Mouse (Mus musculus): ENCODE measurements at regions not wholly inside any gene's neighbourhood (a gene's known extent, or its start where the extent isn't known, plus 50 kb on each side); places are given as distances from the start of the nearest gene placed in this dataset.

- H3K79me2 ChIP-seq (replicated peaks; ENCODE audit: control insufficient read depth, extremely low read depth, insufficient read depth, poor library complexity, severe bottlenecking), result no peaks in the 10 kb centered on the region
- H3K27me3 ChIP-seq (replicated peaks), result peaks cover 32% of the 10 kb centered on the region
- in situ Hi-C loops (cut with MboI; ENCODE audit: low pct_ligation_motif_present, low pct_unique_long_range_greater_than_20kb, low sequenced_read_pairs) (no loop called here), dilution Hi-C loops (cut with MboI; ENCODE audit: extremely low pct_ligation_motif_present, extremely low pct_unique_long_range_greater_than_20kb, low sequenced_read_pairs) (no loop called here)
- no peak for DNase-seq (ENCODE audit: extremely low read depth)
- no peak for TF ChIP-seq USF2 (conservative IDR thresholded peaks at IDR 0.05; ENCODE audit: low read depth, low read length)
- no peak for TF ChIP-seq ELF1 (IDR thresholded peaks at IDR 0.05; ENCODE audit: low read depth, low read length)
- no peak for TF ChIP-seq NRF1 (IDR thresholded peaks at IDR 0.05; ENCODE audit: low read depth, low read length)
- no peak for TF ChIP-seq EP300 (IDR thresholded peaks at IDR 0.05; ENCODE audit: low read length)
- no peak for TF ChIP-seq ZNF384 (IDR thresholded peaks at IDR 0.05; ENCODE audit: low read depth, low read length)
- TF ChIP-seq JUN (IDR thresholded peaks at IDR 0.05; ENCODE audit: insufficient read depth, low read depth, low read length), result no peak
- TF ChIP-seq RAD21 (IDR thresholded peaks at IDR 0.05; ENCODE audit: low read depth, low read length), result no peak
- TF ChIP-seq JUND (conservative IDR thresholded peaks at IDR 0.05; ENCODE audit: low read depth, low read length), result no peak
- TF ChIP-seq PAX5 (IDR thresholded peaks at IDR 0.05; ENCODE audit: low read length), result no peak
- TF ChIP-seq HCFC1 (IDR thresholded peaks at IDR 0.05; ENCODE audit: low read depth, low read length), result no peak
- TF ChIP-seq NELFE (IDR thresholded peaks at IDR 0.05; ENCODE audit: low read depth, low read length), result no peak
- no peak for TF ChIP-seq USF1 (IDR thresholded peaks at IDR 0.05; ENCODE audit: low read depth, low read length)
- H3K4me3 ChIP-seq (replicated peaks in 1 of 3; ENCODE audit: low read depth in 2 of 3, low read length in 2 of 3, poor library complexity in 1 of 3), result no peak overlapping the region
- H3K4me1 ChIP-seq (ENCODE audit: control insufficient read depth in 1 of 2, insufficient read depth in 2 of 2), result no peaks in the 10 kb centered on the region
- no peak overlapping the region for H3K27ac ChIP-seq (ENCODE audit: insufficient read depth, low read depth)
- H3K36me3 ChIP-seq (replicated peaks in 1 of 2; ENCODE audit: control insufficient read depth in 1 of 2, insufficient read depth in 1 of 2, low read length in 1 of 2), result no peaks in the 10 kb centered on the region
- no peak overlapping the region for H3K9ac ChIP-seq (ENCODE audit: insufficient read depth, low read depth)
- no peak overlapping the region for H3K4me2 ChIP-seq (ENCODE audit: insufficient read depth, low read depth, poor library complexity, severe bottlenecking)
- H3K9me3 ChIP-seq (replicated peaks; ENCODE audit: low read length), result no peaks in the 10 kb centered on the region
Measured at GRCm38 (mm10) chr8:96100817-96101216, 212.5 kb upstream of the Got2 start.

- no peak overlapping the region for H3K4me2 ChIP-seq (ENCODE audit: insufficient read depth, low read depth, poor library complexity, severe bottlenecking)
- no peak for DNase-seq (ENCODE audit: extremely low read depth)
- TF ChIP-seq NRF1 (IDR thresholded peaks at IDR 0.05; ENCODE audit: low read depth, low read length) (no peak), ZKSCAN1 (IDR thresholded peaks at IDR 0.05; ENCODE audit: borderline replicate concordance, low read depth, low read length) (no peak), POLR2AphosphoS2 (IDR thresholded peaks at IDR 0.05; ENCODE audit: low read depth, low read length) (no peak), POLR2A (IDR thresholded peaks at IDR 0.05; ENCODE audit: low read depth, low read length) (no peak), MEF2A (IDR thresholded peaks at IDR 0.05; ENCODE audit: borderline replicate concordance, low read depth, low read length) (no peak), EP300 (IDR thresholded peaks at IDR 0.05; ENCODE audit: low read length) (no peak), CTCF (conservative IDR thresholded peaks at IDR 0.05 in 1 of 2, IDR thresholded peaks at IDR 0.05 in 1 of 2; ENCODE audit: low read depth in 2 of 2, low read length in 2 of 2) (no peak), TBP (conservative IDR thresholded peaks at IDR 0.05; ENCODE audit: low read depth, low read length) (no peak), GABPA (IDR thresholded peaks at IDR 0.05; ENCODE audit: insufficient replicate concordance, low read depth, low read length) (no peak), E2F4 (IDR thresholded peaks at IDR 0.05; ENCODE audit: insufficient replicate concordance, low read depth, low read length) (no peak), KAT2A (IDR thresholded peaks at IDR 0.05; ENCODE audit: insufficient replicate concordance, low read length) (no peak), JUND (conservative IDR thresholded peaks at IDR 0.05; ENCODE audit: low read depth, low read length) (no peak), SIN3A (IDR thresholded peaks at IDR 0.05; ENCODE audit: low read length) (no peak), USF1 (IDR thresholded peaks at IDR 0.05; ENCODE audit: low read depth, low read length) (no peak), USF2 (conservative IDR thresholded peaks at IDR 0.05; ENCODE audit: low read depth, low read length) (no peak), IRF4 (IDR thresholded peaks at IDR 0.05; ENCODE audit: low read depth, low read length) (no peak)
- H3K9ac ChIP-seq (ENCODE audit: insufficient read depth, low read depth), result no peak overlapping the region
- no peak overlapping the region for H3K4me3 ChIP-seq (replicated peaks in 1 of 3; ENCODE audit: low read depth in 2 of 3, low read length in 2 of 3, poor library complexity in 1 of 3)
- no peaks in the 10 kb centered on the region for H3K9me3 ChIP-seq (replicated peaks; ENCODE audit: low read length)
- dilution Hi-C loops (cut with MboI; ENCODE audit: extremely low pct_ligation_motif_present, extremely low pct_unique_long_range_greater_than_20kb, low sequenced_read_pairs), result no loop called here
- H3K4me1 ChIP-seq (ENCODE audit: control insufficient read depth in 1 of 2, insufficient read depth in 2 of 2), result no peaks in the 10 kb centered on the region
- in situ Hi-C loops (cut with MboI; ENCODE audit: low pct_ligation_motif_present, low pct_unique_long_range_greater_than_20kb, low sequenced_read_pairs), result no loop called here
- peaks cover 19% of the 10 kb centered on the region for H3K27me3 ChIP-seq (replicated peaks)
- H3K79me2 ChIP-seq (replicated peaks; ENCODE audit: control insufficient read depth, extremely low read depth, insufficient read depth, poor library complexity, severe bottlenecking), result no peaks in the 10 kb centered on the region
- H3K36me3 ChIP-seq (replicated peaks in 1 of 2; ENCODE audit: control insufficient read depth in 1 of 2, insufficient read depth in 1 of 2, low read length in 1 of 2), result no peaks in the 10 kb centered on the region
- no peak overlapping the region for H3K27ac ChIP-seq (ENCODE audit: insufficient read depth, low read depth)
Measured at GRCm38 (mm10) chr8:96092931-96093330, 204.6 kb upstream of the Got2 start.

All from CH12.LX (cell line).